Comparison of ENCODE assay signal across 21 mouse cellular contexts in genomic region chrX:13295229-13295571, GRCm38 (mm10). TPM values are rescaled to one million over a fixed set of nuclear protein-coding genes. Genes with fewer than 3 reads are reported as not detected.
DNase-seq lines count a peak whose midpoint lies in the region; ATAC-seq and TF ChIP-seq lines count a peak whose summit lies in the region.
"Had no signal": no experiment of that assay in that cellular context is flagged by ENCODE, and none has a peak within 500 bp of the region (broad histone marks: within the 10 kb centered on the region; RNA-seq: fewer than 3 reads in every experiment).

No protein-coding gene starts in this region.

- no peaks in the 10 kb centered on the region for H3K27me3 ChIP-seq in forebrain, embryonic 11.5 days (ENCODE audit: control insufficient read depth, insufficient read depth, low read length)
- H3K27me3 ChIP-seq in forebrain, embryonic 15.5 days, result no peaks in the 10 kb centered on the region
- no peaks in the 10 kb centered on the region for H3K27me3 ChIP-seq in liver, adult 2 months (ENCODE audit: control insufficient read depth, insufficient read depth, low read length)
- H3K27me3 ChIP-seq in liver, postnatal 0 days (ENCODE audit: insufficient read depth, low read length), result no peaks in the 10 kb centered on the region
- no peaks in the 10 kb centered on the region for H3K27me3 ChIP-seq in ES-Bruce4 (ENCODE audit: control insufficient read depth, insufficient read depth, low read length, poor library complexity, severe bottlenecking)
- H3K27me3 ChIP-seq in limb, embryonic 13.5 days, result no peaks in the 10 kb centered on the region
- H3K27me3 ChIP-seq: embryonic facial prominence, embryonic 12.5 days; hindbrain, embryonic 12.5 days; liver, embryonic 12.5 days; neural tube, embryonic 13.5 days had no signal

- no peak overlapping the region for H3K4me2 ChIP-seq in forebrain, embryonic 11.5 days (ENCODE audit: low read depth, low read length, severe bottlenecking)
- no peak overlapping the region for H3K4me2 ChIP-seq in forebrain, embryonic 15.5 days (replicated peaks)
- H3K4me2 ChIP-seq in liver, postnatal 0 days (ENCODE audit: low read depth, low read length), result no peak overlapping the region
- no peak overlapping the region for H3K4me2 ChIP-seq in limb, embryonic 13.5 days (replicated peaks)
- H3K4me2 ChIP-seq: embryonic facial prominence, embryonic 12.5 days; heart, embryonic 11.5 days; hindbrain, embryonic 12.5 days; liver, embryonic 12.5 days; neural tube, embryonic 13.5 days had no signal

- TF ChIP-seq EP300 in liver, postnatal 0 days (IDR thresholded peaks at IDR 0.05; ENCODE audit: low read depth), result no peak
- no peak for TF ChIP-seq EP300 in ES-Bruce4 (IDR thresholded peaks at IDR 0.05; ENCODE audit: insufficient read depth, low read depth, low read length)

- no peak for TF ChIP-seq POLR2A in liver, adult 2 months (IDR thresholded peaks at IDR 0.05; ENCODE audit: extremely low read depth, insufficient read depth, low read length)
- no peak for TF ChIP-seq POLR2A in ES-Bruce4 (IDR thresholded peaks at IDR 0.05; ENCODE audit: insufficient read depth, low read length)

- no peak overlapping the region for H3K4me3 ChIP-seq in forebrain, embryonic 11.5 days (ENCODE audit: low read depth, low read length)
- no peak overlapping the region for H3K4me3 ChIP-seq in forebrain, embryonic 15.5 days
- no peak overlapping the region for H3K4me3 ChIP-seq in liver, adult 2 months (ENCODE audit: insufficient read depth, low read depth, low read length)
- no peak overlapping the region for H3K4me3 ChIP-seq in liver, postnatal 0 days (ENCODE audit: low read depth, low read length)
- H3K4me3 ChIP-seq in ES-Bruce4 (ENCODE audit: low read depth, low read length), result no peak overlapping the region
- no peak overlapping the region for H3K4me3 ChIP-seq in limb, embryonic 13.5 days
- H3K4me3 ChIP-seq: embryonic facial prominence, embryonic 12.5 days; gastrocnemius, adult 2 months; hindbrain, embryonic 12.5 days; layer of hippocampus, adult 2 months; liver, embryonic 12.5 days; neural tube, embryonic 13.5 days had no signal

- peak; percentile 42 for ATAC-seq in forebrain, embryonic 11.5 days (replicated peaks; ENCODE audit: low FRiP score)
- ATAC-seq in forebrain, embryonic 15.5 days (replicated peaks), result no peak
- no peak for ATAC-seq in liver, postnatal 0 days
- 0 out of 2 replicates have a peak, but pooled peaks have one; percentile 24 for ATAC-seq in limb, embryonic 13.5 days (ENCODE audit: low FRiP score, low read depth)
- ATAC-seq: CD4-positive, CD25-positive, alpha-beta regulatory T cell, adult 4 months; liver, embryonic 12.5 days had no signal

- DNase-seq in forebrain, embryonic 11.5 days (ENCODE audit: low spot score), result no peak
- DNase-seq in liver, adult 2 months (ENCODE audit: extremely low read depth, low read depth, low spot score), result peak; percentile 39
- DNase-seq in liver, postnatal 0 days, result no peak
- DNase-seq in T-cell, adult 2 months (ENCODE audit: low spot score), result no peak
- DNase-seq: adrenal gland, adult 8-10 months; cerebellum, adult 9-10 months; gastrocnemius, adult 2 months; kidney, postnatal 10 days; layer of hippocampus, postnatal 36 days; lung, postnatal 10 days; thymus, postnatal 25 days had no signal

- no peak overlapping the region for H3K27ac ChIP-seq in forebrain, embryonic 11.5 days (ENCODE audit: low read depth, low read length)
- H3K27ac ChIP-seq in forebrain, embryonic 15.5 days (replicated peaks), result no peak overlapping the region
- H3K27ac ChIP-seq in liver, adult 2 months (replicated peaks; ENCODE audit: insufficient read depth, low read depth, low read length), result no peak overlapping the region
- no peak overlapping the region for H3K27ac ChIP-seq in liver, postnatal 0 days (ENCODE audit: low read depth)
- peak overlapping the region; percentile 92 for H3K27ac ChIP-seq in ES-Bruce4 (ENCODE audit: insufficient read depth, low read length)
- H3K27ac ChIP-seq in limb, embryonic 13.5 days, result no peak overlapping the region
- H3K27ac ChIP-seq: embryonic facial prominence, embryonic 12.5 days; gastrocnemius, adult 2 months; hindbrain, embryonic 12.5 days; layer of hippocampus, adult 2 months; liver, embryonic 12.5 days; neural tube, embryonic 13.5 days had no signal

- H3K9me3 ChIP-seq in forebrain, embryonic 11.5 days (ENCODE audit: control insufficient read depth, low read length), result no peaks in the 10 kb centered on the region
- no peaks in the 10 kb centered on the region for H3K9me3 ChIP-seq in forebrain, embryonic 15.5 days
- no peaks in the 10 kb centered on the region for H3K9me3 ChIP-seq in liver, postnatal 0 days (ENCODE audit: low read length)
- no peaks in the 10 kb centered on the region for H3K9me3 ChIP-seq in ES-Bruce4 (replicated peaks; ENCODE audit: control insufficient read depth, insufficient read depth, low read length, poor library complexity, severe bottlenecking)
- H3K9me3 ChIP-seq in limb, embryonic 13.5 days, result no peaks in the 10 kb centered on the region
- H3K9me3 ChIP-seq: embryonic facial prominence, embryonic 12.5 days; hindbrain, embryonic 12.5 days; liver, embryonic 12.5 days; neural tube, embryonic 13.5 days had no signal

- H3K9ac ChIP-seq in forebrain, embryonic 11.5 days (ENCODE audit: low read length), result no peak overlapping the region
- no peak overlapping the region for H3K9ac ChIP-seq in forebrain, embryonic 15.5 days (replicated peaks)
- H3K9ac ChIP-seq in liver, adult 2 months (ENCODE audit: low read depth, low read length), result no peak overlapping the region
- no peak overlapping the region for H3K9ac ChIP-seq in liver, postnatal 0 days (replicated peaks)
- peak overlapping the region; percentile 44; the same call in 1 of the 2 replicates for H3K9ac ChIP-seq in ES-Bruce4 (ENCODE audit: low read depth, poor library complexity, severe bottlenecking)
- H3K9ac ChIP-seq in limb, embryonic 13.5 days, result no peak overlapping the region
- H3K9ac ChIP-seq: embryonic facial prominence, embryonic 12.5 days; hindbrain, embryonic 12.5 days; liver, embryonic 12.5 days; neural tube, embryonic 13.5 days had no signal

- H3K79me2 ChIP-seq in liver, adult 2 months (ENCODE audit: control insufficient read depth, insufficient read depth, low read length), result no peaks in the 10 kb centered on the region

- H3K36me3 ChIP-seq in forebrain, embryonic 11.5 days (ENCODE audit: control insufficient read depth, insufficient read depth, low read length), result peaks cover 7% of the 10 kb centered on the region; the same call in 1 of the 2 replicates
- H3K36me3 ChIP-seq in forebrain, embryonic 15.5 days, result peaks cover 28% of the 10 kb centered on the region
- peaks cover 17% of the 10 kb centered on the region for H3K36me3 ChIP-seq in liver, adult 2 months (ENCODE audit: control insufficient read depth, insufficient read depth, low read length)
- peaks cover 9% of the 10 kb centered on the region; the same call in 1 of the 2 replicates for H3K36me3 ChIP-seq in liver, postnatal 0 days (replicated peaks; ENCODE audit: insufficient read depth, low read length)
- H3K36me3 ChIP-seq in ES-Bruce4 (ENCODE audit: control insufficient read depth, insufficient read depth, low read length, poor library complexity, severe bottlenecking), result peaks cover 20% of the 10 kb centered on the region
- H3K36me3 ChIP-seq in limb, embryonic 13.5 days, result peaks cover 21% of the 10 kb centered on the region

- no peak for TF ChIP-seq CTCF in liver, adult 2 months (IDR thresholded peaks at IDR 0.05; ENCODE audit: low read depth, low read length)
- no peak for TF ChIP-seq CTCF in liver, postnatal 0 days (IDR thresholded peaks at IDR 0.05; ENCODE audit: low read depth)
- TF ChIP-seq CTCF in ES-Bruce4 (IDR thresholded peaks at IDR 0.05; ENCODE audit: low read depth, low read length), result no peak

- H3K4me1 ChIP-seq in forebrain, embryonic 11.5 days (replicated peaks; ENCODE audit: control insufficient read depth, insufficient read depth, low read length), result no peaks in the 10 kb centered on the region
- H3K4me1 ChIP-seq in forebrain, embryonic 15.5 days, result no peaks in the 10 kb centered on the region
- H3K4me1 ChIP-seq in liver, adult 2 months (ENCODE audit: control insufficient read depth, insufficient read depth, low read length), result no peaks in the 10 kb centered on the region; the same call in 1 of the 2 replicates
- no peaks in the 10 kb centered on the region for H3K4me1 ChIP-seq in liver, postnatal 0 days (ENCODE audit: insufficient read depth)
- H3K4me1 ChIP-seq in ES-Bruce4 (ENCODE audit: control insufficient read depth, insufficient read depth, low read length), result no peaks in the 10 kb centered on the region
- no peaks in the 10 kb centered on the region for H3K4me1 ChIP-seq in limb, embryonic 13.5 days
- H3K4me1 ChIP-seq: embryonic facial prominence, embryonic 12.5 days; hindbrain, embryonic 12.5 days; liver, embryonic 12.5 days; neural tube, embryonic 13.5 days had no signal

RNA-seq across cellular contexts. Expression of gene Ddx3x, which starts 14.4 kb away (rescaled TPM):
- polyA plus RNA-seq in forebrain, embryonic 11.5 days (2014; fragmentation: Nextera tagmentation; extraction: Ambion mirVana), result 193 and 198 TPM in 2 replicates
- polyA plus RNA-seq in forebrain, embryonic 15.5 days (2015; fragmentation: Nextera tagmentation; extraction: Ambion mirVana), result 124 and 127 TPM in 2 replicates
- total RNA-seq in liver, adult 2 months (2014; rRNA removed), result 128 and 147 TPM in 2 replicates
- 19.9 and 24.5 TPM in 2 replicates for polyA plus RNA-seq in liver, adult 2 months (2012; rRNA removed)
- polyA plus RNA-seq in liver, postnatal 0 days (2015; fragmentation: Nextera tagmentation; extraction: Ambion mirVana), result 44.2 and 46.1 TPM in 2 replicates
- 453 and 486 TPM in 2 replicates for polyA plus RNA-seq in ES-Bruce4 (2011; ENCODE audit: insufficient read depth, insufficient read length, low read depth, missing spikeins)
- polyA plus RNA-seq in limb, embryonic 13.5 days (2015; fragmentation: Nextera tagmentation; extraction: Ambion mirVana), result 144 TPM in 2 replicates

Comparison
In these comparisons a context has a peak if more than half of its experiments do, and no peak if none do; other contexts are left out.
1. ATAC-seq: peak in forebrain, embryonic 11.5 days (single experiment) and limb, embryonic 13.5 days (single experiment); none in forebrain, embryonic 15.5 days (single experiment) and liver, postnatal 0 days (single experiment).